Mouse (Mus musculus): ENCODE measurements around the gene Igfn1.

GRCm38 (mm10) chr1:135964561-135964960, 41.6 kb downstream of the Igfn1 start:
- no peak for TF ChIP-seq POLR2A (IDR thresholded peaks at IDR 0.05; ENCODE audit: insufficient read depth, low read length)
- TF ChIP-seq EP300 (IDR thresholded peaks at IDR 0.05; ENCODE audit: insufficient read depth, low read depth, low read length), result no peak
- no peak for TF ChIP-seq CTCF (IDR thresholded peaks at IDR 0.05; ENCODE audit: low read depth, low read length)

All from ES-Bruce4 (cell line).